Mouse (Mus musculus): ENCODE measurements at regions not wholly inside any gene's neighbourhood (a gene's known extent, or its start where the extent isn't known, plus 50 kb on each side); places are given as distances from the start of the nearest gene placed in this dataset.
A peak's percentile ranks its signal among the peaks of the same experiment; 100 is the strongest.

- no peak overlapping the region for H3K4me2 ChIP-seq
- 72% methylated on average over 3 of the region's 3 CpGs for WGBS
These were observed 352.4 kb upstream of the N6amt1 start for GRCm38 (mm10) chr16:87001579-87001978.

GRCm38 (mm10) chr16:87001135-87001534 is 352.9 kb upstream of the N6amt1 start:
- Histone ChIP-seq H3K36me3 (no peaks in the 10 kb centered on the region), H3K9me3 (replicated peaks) (no peaks in the 10 kb centered on the region), H3K27ac (no peak overlapping the region), H3K9ac (no peak overlapping the region), H3K27me3 (no peaks in the 10 kb centered on the region), H3K4me3 (replicated peaks) (no peak overlapping the region), H3K4me2 (no peak overlapping the region), H3K4me1 (no peaks in the 10 kb centered on the region)
- 56% methylated on average over 3 of the region's 3 CpGs for WGBS
- ATAC-seq (replicated peaks; ENCODE audit: low FRiP score) = no peak

More at GRCm38 (mm10) chr16:87001579-87001978, 352.4 kb upstream of the N6amt1 start:
- H3K4me1 ChIP-seq = no peaks in the 10 kb centered on the region
- ATAC-seq (replicated peaks; ENCODE audit: low FRiP score) = no peak
- H3K27me3 ChIP-seq = no peaks in the 10 kb centered on the region
- H3K9me3 ChIP-seq (replicated peaks) = no peaks in the 10 kb centered on the region
- no peak overlapping the region for H3K9ac ChIP-seq
- no peak overlapping the region for H3K4me3 ChIP-seq (replicated peaks)
- no peak overlapping the region for H3K27ac ChIP-seq
- no peaks in the 10 kb centered on the region for H3K36me3 ChIP-seq

GRCm38 (mm10) chr16:86971691-86972090 is 382.3 kb upstream of the N6amt1 start:
- Histone ChIP-seq H3K36me3 (no peaks in the 10 kb centered on the region), H3K27ac (no peak overlapping the region), H3K9me3 (replicated peaks) (no peaks in the 10 kb centered on the region), H3K27me3 (no peaks in the 10 kb centered on the region), H3K4me3 (replicated peaks) (no peak overlapping the region), H3K4me1 (no peaks in the 10 kb centered on the region), H3K9ac (no peak overlapping the region), H3K4me2 (no peak overlapping the region)
- ATAC-seq (replicated peaks; ENCODE audit: low FRiP score) = no peak
- 82% methylated on average over 3 of the region's 3 CpGs for whole genome bisulfite sequencing

- no peaks in the 10 kb centered on the region for H3K36me3 ChIP-seq
- no peak overlapping the region for H3K4me2 ChIP-seq
- no peak overlapping the region for H3K4me3 ChIP-seq (replicated peaks)
- H3K9me3 ChIP-seq (replicated peaks) = no peaks in the 10 kb centered on the region
- H3K27me3 ChIP-seq = no peaks in the 10 kb centered on the region
- H3K4me1 ChIP-seq = no peaks in the 10 kb centered on the region
- no peak overlapping the region for H3K27ac ChIP-seq
- no peak overlapping the region for H3K9ac ChIP-seq
- 86% methylated on average over 6 of the region's 6 CpGs for WGBS
- no peak for ATAC-seq (replicated peaks; ENCODE audit: low FRiP score)
These were observed 404.3 kb upstream of the N6amt1 start for GRCm38 (mm10) chr16:86949681-86950080.

GRCm38 (mm10) chr16:86945531-86946144 is 408.3 kb upstream of the N6amt1 start:
- no peak overlapping the region for H3K4me3 ChIP-seq (replicated peaks)
- H3K27me3 ChIP-seq = no peaks in the 10 kb centered on the region
- no peaks in the 10 kb centered on the region for H3K36me3 ChIP-seq
- ATAC-seq (replicated peaks; ENCODE audit: low FRiP score) = no peak
- H3K9me3 ChIP-seq (replicated peaks) = no peaks in the 10 kb centered on the region
- no peak overlapping the region for H3K9ac ChIP-seq
- H3K27ac ChIP-seq = no peak overlapping the region
- H3K4me2 ChIP-seq = no peak overlapping the region
- WGBS = 70% methylated on average over 6 of the region's 6 CpGs
- no peaks in the 10 kb centered on the region for H3K4me1 ChIP-seq

GRCm38 (mm10) chr16:86945058-86945457 is 408.9 kb upstream of the N6amt1 start:
- no peaks in the 10 kb centered on the region for H3K9me3 ChIP-seq (replicated peaks)
- no peak overlapping the region for H3K27ac ChIP-seq
- no peak for ATAC-seq (replicated peaks; ENCODE audit: low FRiP score)

GRCm38 (mm10) chr16:86934989-86935388 is 419.0 kb upstream of the N6amt1 start:
- Histone ChIP-seq H3K9me3 (replicated peaks) (no peaks in the 10 kb centered on the region), H3K36me3 (no peaks in the 10 kb centered on the region), H3K4me3 (replicated peaks) (no peak overlapping the region), H3K27ac (no peak overlapping the region), H3K4me2 (no peak overlapping the region), H3K9ac (no peak overlapping the region), H3K27me3 (no peaks in the 10 kb centered on the region), H3K4me1 (no peaks in the 10 kb centered on the region)
- WGBS = 76% methylated on average over 2 of the region's 2 CpGs
- no peak for ATAC-seq (replicated peaks; ENCODE audit: low FRiP score)

More at GRCm38 (mm10) chr16:86945058-86945457, 408.9 kb upstream of the N6amt1 start:
- no peaks in the 10 kb centered on the region for H3K27me3 ChIP-seq
- no peaks in the 10 kb centered on the region for H3K36me3 ChIP-seq
- no peak overlapping the region for H3K4me2 ChIP-seq
- H3K4me3 ChIP-seq (replicated peaks) = no peak overlapping the region
- H3K4me1 ChIP-seq = no peaks in the 10 kb centered on the region
- no peak overlapping the region for H3K9ac ChIP-seq

- Histone ChIP-seq H3K4me3 (replicated peaks) (no peak overlapping the region), H3K4me1 (no peaks in the 10 kb centered on the region), H3K4me2 (no peak overlapping the region), H3K9ac (no peak overlapping the region), H3K9me3 (replicated peaks) (no peaks in the 10 kb centered on the region), H3K27me3 (no peaks in the 10 kb centered on the region), H3K36me3 (no peaks in the 10 kb centered on the region), H3K27ac (no peak overlapping the region)
- WGBS = 64% methylated on average over 3 of the region's 3 CpGs
- no peak for ATAC-seq (replicated peaks; ENCODE audit: low FRiP score)
These were observed 421.2 kb upstream of the N6amt1 start for GRCm38 (mm10) chr16:86932765-86933164.

GRCm38 (mm10) chr16:86897967-86898710 is 455.8 kb upstream of the N6amt1 start:
- 20% methylated on average over 2 of the region's 2 CpGs for WGBS
- Histone ChIP-seq H3K4me3 (replicated peaks) (no peak overlapping the region), H3K4me2 (no peak overlapping the region), H3K27me3 (no peaks in the 10 kb centered on the region), H3K36me3 (no peaks in the 10 kb centered on the region), H3K27ac (no peak overlapping the region), H3K9ac (no peak overlapping the region), H3K4me1 (0 out of 2 replicates have a peak, but pooled peaks cover 2% of the 10 kb centered on the region), H3K9me3 (replicated peaks) (no peaks in the 10 kb centered on the region)
- peak; percentile 89 for ATAC-seq (replicated peaks; ENCODE audit: low FRiP score)

GRCm38 (mm10) chr16:86894982-86895381 is 459.0 kb upstream of the N6amt1 start:
- Histone ChIP-seq H3K9ac (no peak overlapping the region), H3K4me1 (0 out of 2 replicates have a peak, but pooled peaks cover 2% of the 10 kb centered on the region), H3K27ac (no peak overlapping the region), H3K27me3 (no peaks in the 10 kb centered on the region), H3K4me2 (no peak overlapping the region), H3K4me3 (replicated peaks) (no peak overlapping the region), H3K36me3 (no peaks in the 10 kb centered on the region), H3K9me3 (replicated peaks) (no peaks in the 10 kb centered on the region)
- ATAC-seq (replicated peaks; ENCODE audit: low FRiP score) = no peak
- 70% methylated on average over 3 of the region's 3 CpGs for WGBS

- no peak overlapping the region for H3K4me2 ChIP-seq
- no peak overlapping the region for H3K9ac ChIP-seq
- H3K4me3 ChIP-seq (replicated peaks) = no peak overlapping the region
- 68% methylated on average over 5 of the region's 5 CpGs for WGBS
- ATAC-seq (replicated peaks; ENCODE audit: low FRiP score) = no peak
- no peaks in the 10 kb centered on the region for H3K36me3 ChIP-seq
- 0 out of 2 replicates have a peak, but pooled peaks cover 2% of the 10 kb centered on the region for H3K4me1 ChIP-seq
- no peak overlapping the region for H3K27ac ChIP-seq
- H3K27me3 ChIP-seq = no peaks in the 10 kb centered on the region
- no peaks in the 10 kb centered on the region for H3K9me3 ChIP-seq (replicated peaks)
These were observed 459.7 kb upstream of the N6amt1 start for GRCm38 (mm10) chr16:86894333-86894732.

- H3K9ac ChIP-seq = no peak overlapping the region
- no peaks in the 10 kb centered on the region for H3K9me3 ChIP-seq (replicated peaks)
- no peak overlapping the region for H3K27ac ChIP-seq
- 0 out of 2 replicates have a peak, but pooled peaks cover 10% of the 10 kb centered on the region for H3K4me1 ChIP-seq
- no peaks in the 10 kb centered on the region for H3K27me3 ChIP-seq
- no peak overlapping the region for H3K4me3 ChIP-seq (replicated peaks)
- ATAC-seq (replicated peaks; ENCODE audit: low FRiP score) = peak; percentile 16; the same call in 1 of the 2 replicates
- no peaks in the 10 kb centered on the region for H3K36me3 ChIP-seq
- H3K4me2 ChIP-seq = no peak overlapping the region
- 59% methylated on average over 5 of the region's 5 CpGs for WGBS
These were observed 465.6 kb upstream of the N6amt1 start for GRCm38 (mm10) chr16:86888421-86888820.

Measured in kidney, embryonic 15.5 days (tissue).